Mouse (Mus musculus) E14TG2a.4 (cell line): Measurements from ENCODE around the gene Atp6v0c.

Source experiments
- CTCF ChIP-seq: conservative IDR thresholded peaks from 2 replicates; pipeline ENCODE4 v1.5.1; 2014; ENCODE audit warnings: low read length
- NANOG ChIP-seq: IDR thresholded peaks from 2 replicates; pipeline ENCODE4 v1.6.1; 2014; ENCODE audit warnings: borderline replicate concordance, low read length, mixed read lengths

DNA sequence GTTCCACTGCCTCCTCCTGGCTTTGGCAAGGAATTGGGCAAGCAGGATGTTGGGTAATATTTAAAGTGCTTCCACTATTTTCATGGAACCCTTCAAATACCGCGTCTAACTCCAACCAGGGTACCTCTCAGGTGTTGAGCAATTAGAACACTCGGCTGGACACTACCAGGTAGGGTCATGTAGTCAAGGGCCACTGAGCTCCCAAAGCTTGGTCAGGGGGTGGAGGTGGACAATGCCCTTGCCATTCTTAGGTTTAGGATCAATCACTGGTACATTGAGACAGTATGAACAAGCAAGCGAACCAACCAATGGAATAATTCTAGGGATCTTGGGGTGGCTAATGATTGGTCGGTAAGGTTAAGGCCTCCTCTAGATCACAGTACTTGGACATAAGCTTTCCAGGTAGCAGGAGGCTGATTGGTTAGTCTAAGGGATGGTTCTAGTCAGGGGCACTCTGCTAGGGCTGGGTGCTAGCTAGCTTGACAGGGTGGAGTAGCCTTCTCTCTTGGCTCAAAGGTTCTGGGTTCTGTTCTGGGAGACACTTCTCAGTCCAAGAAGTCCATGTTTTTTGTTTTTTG is 43.0 kb upstream of the Atp6v0c start:
- TF ChIP-seq CTCF (no peak; the same call in 1 of the 2 replicates), NANOG (no peak)
